Mouse (Mus musculus): ENCODE data around the gene Fzr1.

- TF ChIP-seq CTCF (IDR thresholded peaks at IDR 0.05; ENCODE audit: borderline replicate concordance, insufficient read depth, low read depth, low read length) (no peak), POLR2A (IDR thresholded peaks at IDR 0.05; ENCODE audit: borderline replicate concordance, insufficient read depth, low read length) (no peak)
Measured at GRCm38 (mm10) chr10:81330007-81330406, 48.3 kb downstream of the Fzr1 start.

Data from cerebellum, adult 2 months (tissue).